ENCODE assay signal across 8 mouse cellular contexts in the genomic region with DNA sequence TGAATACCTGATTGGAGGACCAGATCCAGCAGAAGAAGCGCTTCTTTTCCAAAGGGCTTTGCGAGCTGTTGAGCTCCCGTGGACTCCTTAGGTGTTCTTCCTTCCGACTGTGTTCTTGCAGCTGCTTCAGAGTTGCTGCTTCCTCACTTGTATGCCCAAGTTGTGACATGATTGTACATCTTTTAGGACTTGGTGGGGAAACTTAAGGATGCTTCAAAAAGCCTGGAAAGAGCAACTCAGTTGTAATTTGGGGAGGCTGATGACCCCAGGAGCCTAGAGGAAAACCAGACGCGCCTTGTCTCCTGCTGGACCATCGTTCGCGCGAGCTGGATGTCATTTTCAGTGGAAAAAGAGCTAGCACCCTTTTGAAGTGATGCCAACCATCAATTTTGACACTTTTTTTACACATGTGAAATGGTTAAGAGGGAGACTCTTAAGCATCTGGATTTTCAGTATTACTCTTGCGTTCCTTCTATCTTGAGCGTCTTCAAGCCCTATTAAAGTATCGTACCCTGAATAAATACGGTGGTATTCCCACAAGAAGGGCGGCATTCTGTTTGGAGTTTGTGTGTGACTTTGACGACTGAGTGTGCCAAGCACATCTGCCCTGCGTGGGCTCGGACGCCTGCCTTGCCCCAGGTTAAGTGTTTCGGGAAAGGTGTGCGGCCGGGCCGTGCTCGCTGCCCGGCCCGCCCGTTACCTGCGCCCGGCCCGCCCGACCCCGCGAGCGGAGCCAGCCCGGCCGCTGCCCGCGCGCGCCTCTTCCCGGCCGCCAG. TPM values are rescaled to one million over a fixed set of nuclear protein-coding genes. Genes with fewer than 3 reads are reported as not detected.
A peak's percentile ranks its signal among the peaks of the same experiment; 100 is the strongest.
DNase-seq lines count a peak whose midpoint lies in the region; ATAC-seq lines count a peak whose summit lies in the region.

No protein-coding gene starts in this region.

- H3K9ac ChIP-seq in heart, embryonic 15.5 days = peak overlapping the region; percentile 82
- peak overlapping the region; percentile 53; the same call in 1 of the 2 replicates for H3K9ac ChIP-seq in hindbrain, embryonic 11.5 days (ENCODE audit: low read depth, low read length)
- H3K9ac ChIP-seq in midbrain, embryonic 13.5 days (replicated peaks) = peak overlapping the region; percentile 96

- peak overlapping the region; percentile 75 for H3K4me3 ChIP-seq in heart, embryonic 15.5 days
- peak overlapping the region; percentile 87 for H3K4me3 ChIP-seq in hindbrain, embryonic 11.5 days (ENCODE audit: low read depth, low read length)
- H3K4me3 ChIP-seq in midbrain, embryonic 13.5 days (replicated peaks) = peak overlapping the region; percentile 89

- WGBS in heart, embryonic 15.5 days = 20% methylated on average over 37 of the region's 42 CpGs
- 1% methylated on average over 36 of the region's 42 CpGs for WGBS in hindbrain, embryonic 11.5 days
- 4% methylated on average over 40 of the region's 42 CpGs for WGBS in midbrain, embryonic 13.5 days

- no peaks in the 10 kb centered on the region for H3K36me3 ChIP-seq in heart, embryonic 15.5 days
- H3K36me3 ChIP-seq in hindbrain, embryonic 11.5 days (ENCODE audit: control insufficient read depth, insufficient read depth, low read length) = no peaks in the 10 kb centered on the region
- no peaks in the 10 kb centered on the region for H3K36me3 ChIP-seq in midbrain, embryonic 13.5 days

- H3K4me1 ChIP-seq in heart, embryonic 15.5 days (replicated peaks) = peaks cover 24% of the 10 kb centered on the region
- H3K4me1 ChIP-seq in hindbrain, embryonic 11.5 days (replicated peaks; ENCODE audit: control insufficient read depth, insufficient read depth, low read length) = peaks cover 6% of the 10 kb centered on the region
- peaks cover 48% of the 10 kb centered on the region for H3K4me1 ChIP-seq in midbrain, embryonic 13.5 days (replicated peaks)

- peak overlapping the region; percentile 92 for H3K27ac ChIP-seq in heart, embryonic 15.5 days
- H3K27ac ChIP-seq in hindbrain, embryonic 11.5 days (ENCODE audit: low read depth, low read length) = peak overlapping the region; percentile 99
- H3K27ac ChIP-seq in midbrain, embryonic 13.5 days = peak overlapping the region; percentile 98

- DNase-seq in heart, postnatal 25 days (ENCODE audit: low spot score) = no peak
- DNase-seq in MN1 (ENCODE audit: low spot score) = peak; percentile 68
- peak; percentile 54 for DNase-seq in hindbrain, embryonic 11.5 days (ENCODE audit: low spot score)
- no peak for DNase-seq in thymus, postnatal 25 days
- no peak for DNase-seq in right cerebral cortex, adult 18-20 months
- no peak for DNase-seq in layer of hippocampus, postnatal 25 days (ENCODE audit: extremely low spot score in 1 of 2, low spot score in 1 of 2)

- intact Hi-C loops in heart, postnatal 25 days (cut with DNase I) = loop anchor here (2.0 kb wide), 4 partner anchors 91 to 627 kb away; partner anchors contain the start of genes Dnajc1 and Skida1

- peaks cover 19% of the 10 kb centered on the region for H3K27me3 ChIP-seq in heart, embryonic 15.5 days
- H3K27me3 ChIP-seq in hindbrain, embryonic 11.5 days (ENCODE audit: control insufficient read depth, insufficient read depth, low read length) = peaks cover 25% of the 10 kb centered on the region
- H3K27me3 ChIP-seq in midbrain, embryonic 13.5 days = peaks cover 40% of the 10 kb centered on the region

- no peaks in the 10 kb centered on the region for H3K9me3 ChIP-seq in heart, embryonic 15.5 days (replicated peaks)
- H3K9me3 ChIP-seq in hindbrain, embryonic 11.5 days (ENCODE audit: control insufficient read depth, low read length) = no peaks in the 10 kb centered on the region
- H3K9me3 ChIP-seq in midbrain, embryonic 13.5 days = no peaks in the 10 kb centered on the region

- no peak for ATAC-seq in heart, embryonic 15.5 days (replicated peaks; ENCODE audit: insufficient number of reproducible peaks, insufficient read depth, low FRiP score, low read depth)
- no peak for ATAC-seq in hindbrain, embryonic 11.5 days (ENCODE audit: low FRiP score)
- no peak for ATAC-seq in midbrain, embryonic 13.5 days

- peak overlapping the region; percentile 86 for H3K4me2 ChIP-seq in heart, embryonic 15.5 days
- H3K4me2 ChIP-seq in hindbrain, embryonic 11.5 days (replicated peaks; ENCODE audit: low read depth, low read length) = peak overlapping the region; percentile 84
- peak overlapping the region; percentile 85 for H3K4me2 ChIP-seq in midbrain, embryonic 13.5 days (replicated peaks)

RNA-seq across cellular contexts. Expression of gene Bmi1, which starts 0.9 kb away (rescaled TPM):
- 14.0 and 15.1 TPM in 2 replicates for polyA plus RNA-seq in heart, embryonic 15.5 days (2015; fragmentation: Nextera tagmentation; extraction: Ambion mirVana)
- 10 to 100 TPM; 65.2 to 72.8 TPM for total RNA-seq in heart, postnatal 25 days (2021)
- 40.6 and 48.8 TPM in 2 replicates for polyA plus RNA-seq in hindbrain, embryonic 11.5 days (2014; fragmentation: Nextera tagmentation; extraction: Ambion mirVana)
- polyA plus RNA-seq in midbrain, embryonic 13.5 days (2015; fragmentation: Nextera tagmentation; extraction: Ambion mirVana) = 33.9 and 34.2 TPM in 2 replicates
- total RNA-seq in layer of hippocampus, postnatal 25 days (2021) = 10 to 100 TPM; 51.7 to 53.7 TPM

RNA-seq across cellular contexts. Expression of gene Commd3, which starts 3.7 kb away (rescaled TPM):
- polyA plus RNA-seq in heart, embryonic 15.5 days (2015; fragmentation: Nextera tagmentation; extraction: Ambion mirVana) = 177 and 206 TPM in 2 replicates
- 100 to 1,000 TPM; 100 to 105 TPM for total RNA-seq in heart, postnatal 25 days (2021)
- polyA plus RNA-seq in hindbrain, embryonic 11.5 days (2014; fragmentation: Nextera tagmentation; extraction: Ambion mirVana) = 152 and 161 TPM in 2 replicates
- polyA plus RNA-seq in midbrain, embryonic 13.5 days (2015; fragmentation: Nextera tagmentation; extraction: Ambion mirVana) = 189 and 191 TPM in 2 replicates
- 100 to 1,000 TPM; 104 to 110 TPM for total RNA-seq in layer of hippocampus, postnatal 25 days (2021)

RNA-seq across cellular contexts. Expression of gene Spag6, which starts 18.0 kb away (rescaled TPM):
- polyA plus RNA-seq in heart, embryonic 15.5 days (2015; fragmentation: Nextera tagmentation; extraction: Ambion mirVana) = 0.06 and 0.44 TPM in 2 replicates
- total RNA-seq in heart, postnatal 25 days (2021) = under 1 TPM; 0.36 to 0.42 TPM
- polyA plus RNA-seq in hindbrain, embryonic 11.5 days (2014; fragmentation: Nextera tagmentation; extraction: Ambion mirVana) = 0.98 and 1.2 TPM in 2 replicates
- polyA plus RNA-seq in midbrain, embryonic 13.5 days (2015; fragmentation: Nextera tagmentation; extraction: Ambion mirVana) = 0.24 and 0.28 TPM in 2 replicates
- 1 to 10 TPM; 3.8 to 5.5 TPM for total RNA-seq in layer of hippocampus, postnatal 25 days (2021)

Comparison
In these comparisons a context has a peak if more than half of its experiments do, and no peak if none do; other contexts are left out.
1. DNase-seq: peak in MN1 (single experiment) and hindbrain, embryonic 11.5 days (single experiment); none in heart, postnatal 25 days (single experiment), thymus, postnatal 25 days (single experiment), right cerebral cortex, adult 18-20 months (single experiment) and layer of hippocampus, postnatal 25 days (0 of 2).
2. Peak in every context shown above with its lines, with median percentiles within 50 percentile points of each other: H3K27ac ChIP-seq, H3K4me2 ChIP-seq, H3K4me3 ChIP-seq and H3K9ac ChIP-seq.